Mouse (Mus musculus): ENCODE results near the gene Abcd4.
A peak's percentile ranks its signal among the peaks of the same experiment; 100 is the strongest.

DNA sequence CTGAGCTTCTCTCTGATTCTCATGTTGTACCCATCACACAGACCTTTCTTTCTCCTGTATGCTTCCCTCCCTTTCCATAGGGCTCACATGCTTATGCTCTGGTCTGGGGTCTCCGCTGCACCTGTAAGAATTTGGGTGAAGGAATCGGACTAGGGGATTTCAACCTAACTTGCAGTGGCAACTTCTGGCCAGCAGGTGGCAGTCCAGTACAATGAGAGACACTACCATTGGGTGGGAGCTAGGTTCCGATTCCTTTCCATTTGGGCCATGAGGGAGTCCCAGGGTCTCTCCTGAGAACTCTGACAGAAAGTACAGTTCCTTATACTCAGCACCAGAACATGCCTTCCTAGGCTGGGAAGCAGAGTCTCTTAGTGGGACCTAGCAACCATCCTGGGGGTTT is 36.7 kb upstream of the Abcd4 start:
- peak; percentile 80 for TF ChIP-seq CTCF (IDR thresholded peaks at IDR 0.05; ENCODE audit: control insufficient read depth, insufficient read depth, insufficient read length)
- TF ChIP-seq MAX (IDR thresholded peaks at IDR 0.05): no peak
- TF ChIP-seq USF1 (IDR thresholded peaks at IDR 0.05; ENCODE audit: low read depth): no peak
- TF ChIP-seq MYOG (IDR thresholded peaks at IDR 0.05; ENCODE audit: control insufficient read depth, extremely low read depth, insufficient read length): no peak

Data from C2C12 (cell line).